Mouse (Mus musculus) CH12F3 (cell line): ENCODE data around the gene Cep112.

ENCODE experiments used
- in situ Hi-C: fragments of 300-500 bp; cut with MboI; formaldehyde crosslinking; loops from 2 replicates; pipeline ENCODE4 v1.14.3; 2020; ENCODE audit warnings: low sequenced_read_pairs

Cep112 gene

DNA sequence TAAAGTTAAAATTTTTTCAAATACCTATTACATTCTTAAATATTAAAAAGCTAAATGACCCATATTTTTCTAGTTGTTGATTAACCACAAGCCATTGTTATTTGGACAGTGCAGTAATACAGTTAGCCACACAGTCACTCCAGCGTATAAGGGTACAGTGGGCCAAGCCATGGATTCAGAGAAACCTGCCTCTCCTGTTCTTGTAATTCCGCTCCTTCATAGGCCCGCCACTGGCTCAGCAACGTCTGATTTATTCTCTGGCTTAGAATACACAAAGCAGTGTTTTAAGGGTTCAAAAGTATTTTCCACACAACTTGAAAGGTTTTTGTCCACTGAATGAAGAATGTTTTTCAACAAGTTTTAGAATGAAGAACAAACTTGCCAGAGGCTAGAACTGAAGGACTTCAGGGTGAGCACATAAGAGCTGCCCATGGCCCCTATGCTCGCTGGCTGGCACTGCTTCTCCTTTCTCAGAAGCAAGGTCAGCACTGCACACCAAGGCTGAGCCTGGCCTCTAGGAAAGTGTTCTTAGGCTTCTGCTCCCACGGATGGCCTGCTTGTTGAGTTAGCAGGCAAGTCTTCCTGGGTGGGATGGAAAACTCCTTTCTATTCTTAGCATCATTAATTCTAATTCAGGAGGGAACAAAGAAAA lies 349.2 kb downstream of the Cep112 start:
- in situ Hi-C loops: no loop called here

DNA sequence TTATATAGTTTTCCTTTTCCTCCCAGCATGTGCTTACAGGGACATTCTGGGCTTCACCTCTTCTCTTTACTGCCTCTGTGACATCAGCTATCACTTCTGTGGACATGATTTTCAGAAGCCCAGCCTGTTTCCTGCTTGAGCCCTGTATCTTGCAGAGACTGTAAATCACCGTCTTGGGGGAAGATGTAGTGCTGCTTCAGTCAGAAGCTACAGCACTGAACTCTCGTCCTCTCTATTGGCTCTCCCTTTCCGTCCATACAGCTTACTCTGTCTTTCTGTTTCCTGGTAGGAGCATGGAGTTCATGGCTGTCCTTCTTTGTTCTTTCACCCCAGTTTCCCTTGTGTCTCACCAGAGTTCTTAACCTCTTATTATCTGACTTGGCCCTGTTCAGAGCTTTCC lies 352.2 kb downstream of the Cep112 start:
- in situ Hi-C loops: no loop called here

- in situ Hi-C loops: no loop called here
Observed at GRCm38 (mm10) chr11:108780271-108781250, 355.6 kb downstream of the Cep112 start.

- in situ Hi-C loops: no loop called here
Observed at GRCm38 (mm10) chr11:108798398-108798797, 373.4 kb downstream of the Cep112 start.

GRCm38 (mm10) chr11:108799695-108800094 lies 374.7 kb downstream of the Cep112 start:
- in situ Hi-C loops: no loop called here

DNA sequence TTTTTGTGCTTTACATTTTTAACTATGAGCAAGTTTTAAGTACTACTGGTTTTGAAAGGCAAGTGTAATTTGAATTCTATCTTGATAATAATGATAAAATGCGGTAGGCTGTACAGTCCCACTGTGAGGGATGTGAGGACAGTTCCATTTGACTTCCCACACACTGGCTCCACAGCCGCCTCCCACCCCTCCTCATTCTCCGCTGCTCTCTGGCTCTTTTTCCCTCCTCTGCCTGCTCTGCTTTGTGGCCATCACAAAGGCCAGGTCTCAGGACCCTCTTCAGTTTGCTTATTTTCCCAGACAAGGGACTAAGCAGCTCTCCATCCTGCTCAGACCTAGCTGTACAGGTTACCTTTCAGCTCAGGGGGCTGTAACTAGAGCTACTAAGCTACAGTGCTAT lies 379.0 kb downstream of the Cep112 start:
- in situ Hi-C loops: no loop called here

DNA sequence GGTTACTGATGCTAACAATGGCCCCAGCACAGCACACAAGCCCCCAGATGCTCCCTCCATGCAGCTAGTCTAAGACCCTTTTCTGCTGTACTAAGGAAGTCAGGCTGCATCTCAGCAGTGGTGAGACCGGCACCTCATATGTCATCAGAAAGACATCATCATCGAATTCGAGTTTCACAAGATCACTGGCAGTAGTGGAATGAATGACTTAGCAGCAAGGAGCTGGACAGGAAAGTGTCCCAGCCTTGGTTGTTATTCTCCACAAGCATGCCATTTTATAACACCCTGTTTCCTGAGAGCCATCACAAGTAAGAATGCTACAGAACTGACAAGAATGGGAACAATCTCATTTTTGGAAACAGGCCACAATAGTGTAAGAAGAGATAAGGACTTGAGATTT lies 381.0 kb downstream of the Cep112 start:
- in situ Hi-C loops: no loop called here

GRCm38 (mm10) chr11:108809626-108810025 lies 384.6 kb downstream of the Cep112 start:
- in situ Hi-C loops: no loop called here

DNA sequence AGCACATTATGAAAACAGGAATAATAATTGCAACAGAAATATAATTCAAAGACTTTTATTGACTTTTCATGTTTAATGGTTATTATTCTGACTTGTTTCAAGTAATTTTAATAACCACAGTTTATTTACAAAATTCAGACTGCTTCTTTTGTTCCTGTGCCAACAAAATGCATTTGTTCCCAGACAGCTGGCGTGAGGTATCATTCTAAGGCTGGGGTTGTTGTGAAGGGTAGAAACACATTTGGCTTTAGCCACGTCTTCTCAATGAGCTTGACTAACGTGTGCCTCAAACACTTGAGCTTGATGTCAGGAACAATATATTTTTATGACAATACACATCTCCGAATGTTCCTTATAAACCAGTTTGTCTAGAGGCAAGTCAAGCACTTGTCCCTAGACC lies 396.8 kb downstream of the Cep112 start:
- in situ Hi-C loops: no loop called here

DNA sequence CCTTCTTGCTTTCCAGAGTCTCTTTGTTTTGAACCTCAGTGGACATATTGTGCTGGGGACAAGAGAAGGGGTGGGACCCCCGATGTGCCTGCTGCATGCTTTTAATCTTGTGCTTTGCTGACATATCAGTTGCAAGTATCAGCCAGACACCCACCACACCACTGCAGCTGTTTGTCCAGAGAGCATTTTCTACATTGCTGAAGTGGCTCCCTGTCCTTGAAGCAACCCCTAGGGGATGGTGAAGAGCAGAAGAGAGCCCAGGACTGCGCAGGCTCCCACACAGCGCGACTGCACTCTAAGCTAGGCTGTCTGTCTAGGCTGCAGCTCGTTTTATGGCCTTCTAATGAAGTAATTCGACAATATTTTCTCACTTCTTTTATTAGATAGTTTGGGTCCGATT lies 397.3 kb downstream of the Cep112 start:
- in situ Hi-C loops: no loop called here

- in situ Hi-C loops: no loop called here
Observed at GRCm38 (mm10) chr11:108827321-108827720, 402.3 kb downstream of the Cep112 start.

DNA sequence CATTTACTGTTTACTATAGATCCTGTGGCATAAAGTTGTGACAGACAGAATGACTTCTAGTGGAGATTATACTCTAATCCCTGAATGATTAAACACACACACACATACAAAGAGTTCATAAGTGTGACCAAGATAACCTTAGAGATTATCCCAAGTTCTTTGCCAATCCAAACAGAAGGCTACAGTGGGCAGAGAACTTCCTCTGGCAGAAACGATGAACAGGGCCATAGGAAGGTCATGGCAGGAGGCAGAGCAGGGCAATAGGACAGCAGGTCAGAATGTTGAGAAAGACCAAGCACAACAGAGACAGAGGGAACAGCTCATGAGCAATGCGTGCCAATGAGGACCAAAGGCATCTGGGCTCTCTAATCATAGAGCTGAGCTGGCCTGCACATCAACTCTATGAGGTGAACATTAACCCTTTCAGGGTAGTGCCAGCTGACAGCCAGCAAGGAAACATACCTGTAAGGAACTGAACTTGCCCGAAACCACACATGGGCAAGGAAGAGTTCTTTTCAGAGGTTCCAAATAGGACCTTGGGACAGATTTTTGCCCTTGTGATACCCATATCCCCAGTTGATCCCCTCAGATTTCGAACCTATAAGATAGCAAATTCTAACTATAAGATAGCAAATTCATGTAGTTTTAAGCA lies 403.5 kb downstream of the Cep112 start:
- in situ Hi-C loops: no loop called here

DNA sequence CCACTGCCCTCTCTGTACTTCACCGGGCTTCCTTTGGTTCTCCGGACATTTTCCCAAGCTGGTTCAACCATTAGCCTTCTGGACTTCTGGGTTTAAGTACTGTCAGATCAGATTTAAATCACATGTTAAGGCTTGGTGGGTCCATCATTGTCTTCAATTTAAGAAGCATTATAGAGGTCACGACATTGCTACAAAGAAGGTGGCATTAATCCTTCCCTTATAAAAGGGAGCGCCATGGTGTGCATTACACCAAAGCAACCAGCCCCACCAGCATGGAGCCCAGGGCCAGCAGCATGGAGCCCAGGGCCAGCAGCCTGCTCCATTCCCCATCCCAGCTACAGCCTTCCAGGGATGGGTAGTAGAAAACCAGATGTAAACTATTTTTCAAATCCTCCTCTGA lies 411.7 kb downstream of the Cep112 start:
- in situ Hi-C loops: no loop called here

DNA sequence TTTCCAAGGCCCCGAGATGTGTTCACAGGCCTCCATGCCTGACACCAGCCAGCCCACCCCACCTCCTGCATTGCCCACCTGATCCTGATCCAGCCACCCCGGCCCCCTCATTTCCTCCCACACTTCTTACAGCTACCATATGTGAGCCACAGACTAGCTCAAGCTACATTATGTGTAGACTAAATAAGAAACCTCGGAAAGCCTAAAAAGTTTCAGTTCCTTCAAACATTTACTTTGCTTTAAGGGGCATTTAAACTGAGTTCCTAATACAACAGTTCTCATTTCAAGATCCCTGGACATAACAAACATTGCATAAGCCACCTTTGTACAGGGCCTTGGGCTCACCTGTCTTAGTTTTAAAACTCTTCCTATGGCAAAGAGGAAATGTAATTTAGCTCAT lies 415.2 kb downstream of the Cep112 start:
- in situ Hi-C loops: no loop called here

DNA sequence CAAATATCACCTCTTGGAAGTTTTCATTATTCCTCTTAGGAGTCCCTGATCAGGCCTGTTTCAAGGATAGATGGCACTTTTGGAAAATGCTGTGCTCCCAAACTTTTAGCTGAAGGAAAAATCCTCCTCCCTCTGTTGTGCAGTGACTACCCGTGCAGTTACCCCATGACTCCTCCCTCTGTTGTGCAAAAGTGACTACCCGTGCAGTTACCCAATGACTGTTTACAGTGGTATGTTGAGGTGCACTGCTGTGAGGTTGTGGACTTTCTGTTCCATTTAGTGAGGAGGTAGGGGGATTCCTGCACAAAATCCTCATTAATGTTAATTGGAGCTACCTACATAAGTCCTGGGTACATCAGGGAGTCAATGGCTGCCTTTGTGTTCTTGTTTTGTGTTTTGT lies 417.8 kb downstream of the Cep112 start:
- in situ Hi-C loops: no loop called here

GRCm38 (mm10) chr11:108845971-108846370 lies 421.0 kb downstream of the Cep112 start:
- in situ Hi-C loops: no loop called here

DNA sequence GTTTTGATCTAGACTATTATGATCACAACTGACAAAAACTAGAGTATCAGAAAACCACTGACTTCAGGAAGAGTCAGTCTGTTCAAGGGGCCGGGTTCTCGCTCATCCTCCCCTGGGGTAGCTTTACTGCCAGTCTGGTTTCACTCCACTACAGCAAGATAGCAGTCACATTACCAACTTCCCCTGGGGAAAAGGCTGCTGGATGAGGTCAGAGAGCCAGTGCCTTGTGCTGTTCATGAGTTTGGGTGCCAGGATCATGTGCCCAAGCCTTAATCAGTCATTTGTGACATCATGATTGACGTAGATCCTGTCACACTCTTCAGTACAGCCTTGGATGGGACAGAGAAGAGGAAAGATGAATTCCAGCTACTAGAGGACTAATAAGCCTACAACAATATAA lies 421.5 kb downstream of the Cep112 start:
- in situ Hi-C loops: no loop called here

GRCm38 (mm10) chr11:108851771-108852170 lies 426.8 kb downstream of the Cep112 start:
- in situ Hi-C loops: no loop called here

DNA sequence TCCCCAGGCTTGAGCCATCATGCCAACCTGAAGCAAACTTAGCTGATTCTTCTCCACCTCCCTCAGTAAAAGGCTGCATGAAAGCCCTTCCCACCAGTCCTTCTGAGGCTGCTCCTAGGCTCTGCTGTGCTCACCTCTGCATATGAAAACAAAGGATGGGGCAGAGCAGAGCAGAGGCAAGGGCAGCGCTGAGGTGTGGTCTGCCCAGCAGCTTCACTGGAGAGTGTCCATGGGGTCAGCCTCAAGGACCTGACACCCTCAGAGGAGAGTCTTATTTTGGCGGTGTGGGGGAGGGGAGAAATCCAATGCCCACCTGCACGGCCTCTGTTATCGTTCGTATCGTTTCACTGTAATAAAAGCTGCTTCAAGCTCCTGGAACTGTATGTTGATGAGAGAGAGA lies 432.3 kb downstream of the Cep112 start:
- in situ Hi-C loops: no loop called here

DNA sequence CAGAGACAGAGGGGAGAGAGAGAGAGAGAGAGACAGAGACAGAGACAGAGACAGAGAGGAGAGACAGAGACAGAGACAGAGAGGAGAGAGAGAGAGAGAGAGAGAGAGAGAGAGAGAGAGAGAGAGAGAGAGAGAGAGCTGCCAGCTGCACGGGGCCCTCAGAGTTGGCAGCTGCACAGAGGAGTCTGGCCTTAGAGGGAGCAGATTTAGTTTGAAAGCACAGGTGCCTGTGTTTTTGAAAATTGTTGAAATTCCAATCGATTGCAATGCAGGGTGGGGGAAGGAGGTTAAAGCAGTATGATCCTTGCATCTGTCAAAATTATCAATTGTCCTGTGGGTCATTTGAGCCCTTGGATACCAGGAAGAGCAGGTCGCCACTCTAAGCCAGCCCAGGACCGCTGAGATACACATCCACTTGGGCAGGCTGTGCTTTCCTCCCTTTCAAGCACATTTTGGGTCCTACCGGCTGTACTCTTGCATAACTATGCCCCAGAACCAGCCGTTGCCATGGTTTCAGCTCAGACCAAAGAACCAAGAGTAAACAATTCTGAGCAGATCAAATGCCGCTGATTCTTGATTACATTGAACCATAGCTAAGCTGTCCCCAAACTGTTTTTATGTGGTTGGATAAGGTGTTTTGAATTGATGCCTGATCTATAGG lies 432.8 kb downstream of the Cep112 start:
- in situ Hi-C loops: no loop called here

GRCm38 (mm10) chr11:108858339-108858804 lies 433.4 kb downstream of the Cep112 start:
- in situ Hi-C loops: no loop called here
